Mouse (Mus musculus) lung, postnatal 0 days (tissue): ENCODE measurements around the gene Prep. TPM values are rescaled to one million over a fixed set of nuclear protein-coding genes. Genes with fewer than 3 reads are reported as not detected.

ENCODE experiments used
- ATAC-seq: fragments of 200-750 bp; cut with Nextera tagmentation; 2 replicates; pipeline ENCODE4 v1.8.0; 2017; ENCODE audit warnings: moderate library complexity
- DNase-seq: peaks from one replicate; pipeline ENCODE4 v3.0.0-alpha.2; 2016; ENCODE audit warnings: low spot score
- H3K27ac ChIP-seq: fragments of 300-500 bp; sonication (generic); 2 replicates; pipeline ENCODE4 v1.5.1; 2014; ENCODE audit warnings: antibody characterized with exemption, mild to moderate bottlenecking, low read length, mixed read lengths
- H3K27me3 ChIP-seq: fragments of 300-500 bp; sonication (generic); replicated peaks from 2 replicates; pipeline ENCODE4 v1.6.1; 2014; ENCODE audit warnings: low read length, mixed read lengths; ENCODE audit not compliant: insufficient read depth
- H3K36me3 ChIP-seq: fragments of 300-500 bp; sonication (generic); 2 replicates; pipeline ENCODE4 v1.6.1; 2014; ENCODE audit warnings: low read length, mixed read lengths; ENCODE audit not compliant: insufficient read depth
- H3K4me1 ChIP-seq: fragments of 300-500 bp; sonication (generic); 2 replicates; pipeline ENCODE4 v1.6.1; 2014; ENCODE audit warnings: antibody characterized with exemption, low read depth, low read length, mixed read lengths; ENCODE audit not compliant: insufficient read depth
- H3K4me2 ChIP-seq: fragments of 300-500 bp; sonication (generic); replicated peaks from 2 replicates; pipeline ENCODE4 v1.6.1; 2014; ENCODE audit warnings: low read depth, mild to moderate bottlenecking, low read length, moderate library complexity, mixed read lengths
- H3K4me3 ChIP-seq: fragments of 300-500 bp; sonication (generic); 2 replicates; pipeline ENCODE4 v1.5.1; 2014; ENCODE audit warnings: low read depth, low read length
- H3K9ac ChIP-seq: fragments of 300-500 bp; sonication (generic); replicated peaks from 2 replicates; pipeline ENCODE4 v1.6.1; 2014; ENCODE audit warnings: low read depth, mild to moderate bottlenecking
- H3K9me3 ChIP-seq: fragments of 300-500 bp; sonication (generic); 2 replicates; pipeline ENCODE4 v1.6.1; 2016; ENCODE audit warnings: low read length, mixed read lengths
- CTCF ChIP-seq: IDR thresholded peaks from 2 replicates; pipeline ENCODE4 v1.5.1; 2016; ENCODE audit warnings: antibody characterized with exemption, mild to moderate bottlenecking
- EP300 ChIP-seq: IDR thresholded peaks from 2 replicates; pipeline ENCODE4 v1.6.1; 2016; ENCODE audit warnings: antibody characterized with exemption, mild to moderate bottlenecking, control low read depth
- WGBS: fragments of 180-500 bp; shearing (Covaris S2); extraction: QIAGEN DNeasy Blood & Tissue Kit; methylation state at CpG from one replicate; pipeline ENCODE4 v1.1.7; 2014; 5-methylcytosine and 5-hydroxymethylcytosine counted together
- polyA plus RNA-seq: library from polyadenylated mRNA; unstranded; fragments of >200 nt; fragmentation: Nextera tagmentation; extraction: Ambion mirVana; gene quantifications from 2 replicates; pipeline ENCODE4 v1.2.1, GENCODE M21; 2015

The Prep gene
- polyA plus RNA-seq, 1 experiment from 2014 or later = 20.1 TPM

GRCm38 (mm10) chr10:45026935-45027334 lies 40.1 kb upstream of the Prep start:
- TF ChIP-seq CTCF (no peak), EP300 (no peak)
- H3K9me3 ChIP-seq = no peaks in the 10 kb centered on the region
- WGBS = 84% methylated on average over 7 of the region's 7 CpGs

GRCm38 (mm10) chr10:45045268-45045928 lies 21.6 kb upstream of the Prep start:
- peak; percentile 30; the same call in 1 of the 2 replicates for ATAC-seq
- no peak overlapping the region for H3K4me2 ChIP-seq

More at GRCm38 (mm10) chr10:45026935-45027334, 40.1 kb upstream of the Prep start:
- H3K27me3 ChIP-seq = no peaks in the 10 kb centered on the region
- DNase-seq = no peak
- ATAC-seq = no peak
- H3K4me1 ChIP-seq = no peaks in the 10 kb centered on the region
- no peak overlapping the region for H3K9ac ChIP-seq
- H3K27ac ChIP-seq = no peak overlapping the region
- no peaks in the 10 kb centered on the region for H3K36me3 ChIP-seq
- no peak overlapping the region for H3K4me2 ChIP-seq
- no peak overlapping the region for H3K4me3 ChIP-seq

GRCm38 (mm10) chr10:45048158-45048557 lies 18.8 kb upstream of the Prep start:
- 23% methylated on average over 11 of the region's 11 CpGs for WGBS
- TF ChIP-seq EP300 (no peak), CTCF (no peak)
- H3K27ac ChIP-seq = peak overlapping the region; percentile 44

More at GRCm38 (mm10) chr10:45045268-45045928, 21.6 kb upstream of the Prep start:
- H3K9me3 ChIP-seq = no peaks in the 10 kb centered on the region
- no peaks in the 10 kb centered on the region for H3K36me3 ChIP-seq
- no peak overlapping the region for H3K9ac ChIP-seq
- H3K27ac ChIP-seq = no peak overlapping the region
- no peaks in the 10 kb centered on the region for H3K4me1 ChIP-seq
- DNase-seq = peak; percentile 84
- TF ChIP-seq CTCF = peak; percentile 80
- no peak for TF ChIP-seq EP300
- H3K4me3 ChIP-seq = no peak overlapping the region
- H3K27me3 ChIP-seq = no peaks in the 10 kb centered on the region
- 28% methylated on average over 12 of the region's 12 CpGs for WGBS

GRCm38 (mm10) chr10:45048622-45049021 lies 18.4 kb upstream of the Prep start:
- Histone ChIP-seq H3K4me2 (peak overlapping the region; percentile 41), H3K27me3 (no peaks in the 10 kb centered on the region), H3K4me1 (no peaks in the 10 kb centered on the region), H3K9me3 (no peaks in the 10 kb centered on the region), H3K4me3 (no peak overlapping the region; the same call in 1 of the 2 replicates), H3K27ac (peak overlapping the region; percentile 44), H3K9ac (0 out of 2 replicates have a peak overlapping the region, but pooled peaks have one; percentile 5), H3K36me3 (no peaks in the 10 kb centered on the region)
- ATAC-seq (peak; percentile 92), DNase-seq (peak; percentile 91)
- TF ChIP-seq CTCF (peak; percentile 20; the same call in 1 of the 2 replicates), EP300 (peak; percentile 39; the same call in 1 of the 2 replicates)
- WGBS = 15% methylated on average over 11 of the region's 11 CpGs

More at GRCm38 (mm10) chr10:45048158-45048557, 18.8 kb upstream of the Prep start:
- no peaks in the 10 kb centered on the region for H3K9me3 ChIP-seq
- H3K36me3 ChIP-seq = no peaks in the 10 kb centered on the region
- 0 out of 2 replicates have a peak overlapping the region, but pooled peaks have one; percentile 5 for H3K9ac ChIP-seq
- peak; percentile 37 for ATAC-seq
- peak overlapping the region; percentile 41 for H3K4me2 ChIP-seq
- DNase-seq = peak; percentile 15
- no peak overlapping the region; the same call in 1 of the 2 replicates for H3K4me3 ChIP-seq
- H3K27me3 ChIP-seq = no peaks in the 10 kb centered on the region
- no peaks in the 10 kb centered on the region for H3K4me1 ChIP-seq

GRCm38 (mm10) chr10:45051125-45051744 lies 15.8 kb upstream of the Prep start:
- no peak overlapping the region for H3K4me3 ChIP-seq
- H3K36me3 ChIP-seq = no peaks in the 10 kb centered on the region
- no peaks in the 10 kb centered on the region for H3K4me1 ChIP-seq
- no peak overlapping the region for H3K9ac ChIP-seq
- TF ChIP-seq EP300 (no peak), CTCF (peak; percentile 86)
- H3K27me3 ChIP-seq = no peaks in the 10 kb centered on the region
- ATAC-seq = peak; percentile 68
- H3K9me3 ChIP-seq = no peaks in the 10 kb centered on the region
- peak; percentile 93 for DNase-seq
- no peak overlapping the region for H3K4me2 ChIP-seq
- 45% methylated on average over 11 of the region's 11 CpGs for WGBS
- H3K27ac ChIP-seq = no peak overlapping the region

GRCm38 (mm10) chr10:45058361-45058760 lies 8.6 kb upstream of the Prep start:
- no peaks in the 10 kb centered on the region for H3K36me3 ChIP-seq
- no peaks in the 10 kb centered on the region for H3K27me3 ChIP-seq
- H3K9me3 ChIP-seq = no peaks in the 10 kb centered on the region
- no peak overlapping the region for H3K4me3 ChIP-seq
- H3K4me1 ChIP-seq = 0 out of 2 replicates have a peak, but pooled peaks cover 3% of the 10 kb centered on the region
- WGBS = 69% methylated on average over 6 of the region's 6 CpGs
- DNase-seq (no peak), ATAC-seq (no peak)
- H3K27ac ChIP-seq = no peak overlapping the region
- TF ChIP-seq CTCF (no peak), EP300 (no peak)
- H3K4me2 ChIP-seq = no peak overlapping the region
- H3K9ac ChIP-seq = no peak overlapping the region
